Mouse (Mus musculus) C2C12 (cell line): ENCODE results near the gene Heatr4.

ENCODE experiments used
- CEBPB ChIP-seq: IDR thresholded peaks from one replicate; pipeline ENCODE4 v1.6.1; 2011; ENCODE audit warnings: low read depth, mild to moderate bottlenecking, control low read depth, moderate library complexity
- CTCF ChIP-seq: IDR thresholded peaks from one replicate; pipeline ENCODE4 v1.5.1; 2011; ENCODE audit not compliant: control insufficient read depth, insufficient read depth, insufficient read length
- MYOD1 ChIP-seq: IDR thresholded peaks from one replicate; pipeline ENCODE4 v1.6.1; 2011; ENCODE audit warnings: low read depth; ENCODE audit not compliant: control insufficient read depth, insufficient read length
- USF1 ChIP-seq: IDR thresholded peaks from one replicate; pipeline ENCODE4 v1.6.1; 2011; ENCODE audit warnings: low read depth, mild to moderate bottlenecking, control low read depth, moderate library complexity

- TF ChIP-seq CTCF (no peak), USF1 (no peak), CEBPB (no peak), MYOD1 (no peak)
Measured at GRCm38 (mm10) chr12:84032854-84033253, 48.2 kb upstream of the Heatr4 start.
